Mouse (Mus musculus) thymus, adult 2 months (tissue): ENCODE results near the gene Ugt2a1. TPM values are rescaled to one million over a fixed set of nuclear protein-coding genes. Genes with fewer than 3 reads are reported as not detected.
"Not testable (repeated sequence)": the region's sequence is repeated elsewhere in the genome, so short reads cannot be mapped to it uniquely, and the experiment has no call there.

Experiments
- DNase-seq: peaks from one replicate; pipeline ENCODE4 v3.0.0; 2021
- H3K27ac ChIP-seq: fragments of 200-500 bp; 2 replicates; pipeline ENCODE4 v1.5.1; 2012; ENCODE audit warnings: low read length, control low read depth; ENCODE audit not compliant: control insufficient read depth, insufficient read depth
- H3K27me3 ChIP-seq: fragments of 200-500 bp; 2 replicates; pipeline ENCODE4 v1.6.1; 2012; ENCODE audit warnings: mild to moderate bottlenecking, low read length, moderate library complexity, mixed read lengths; ENCODE audit not compliant: control insufficient read depth, insufficient read depth
- H3K36me3 ChIP-seq: fragments of 200-500 bp; 2 replicates; pipeline ENCODE4 v1.6.1; 2012; ENCODE audit warnings: mild to moderate bottlenecking, low read length, moderate library complexity; ENCODE audit not compliant: control insufficient read depth, insufficient read depth
- H3K4me1 ChIP-seq: fragments of 200-500 bp; replicated peaks from 2 replicates; pipeline ENCODE4 v1.6.1; 2012; ENCODE audit warnings: low read length; ENCODE audit not compliant: control insufficient read depth, insufficient read depth
- H3K4me3 ChIP-seq: fragments of 200-500 bp; 2 replicates; pipeline ENCODE4 v1.5.1; 2012; ENCODE audit warnings: mild to moderate bottlenecking, low read length, control low read depth, moderate library complexity; ENCODE audit not compliant: control insufficient read depth, insufficient read depth
- CTCF ChIP-seq: fragments of 200-500 bp; IDR thresholded peaks from 2 replicates; pipeline ENCODE4 v1.5.1; 2012; ENCODE audit warnings: mild to moderate bottlenecking, control low read depth, low read length, moderate library complexity, borderline replicate concordance; ENCODE audit not compliant: control insufficient read depth, poor library complexity, insufficient read depth; ENCODE audit errors: extremely low read depth
- POLR2A ChIP-seq: fragments of 200-500 bp; IDR thresholded peaks from 2 replicates; pipeline ENCODE4 v1.6.1; 2012; ENCODE audit warnings: mild to moderate bottlenecking, low read length, control low read depth, moderate library complexity; ENCODE audit not compliant: control insufficient read depth, poor library complexity, insufficient read depth; ENCODE audit errors: extremely low read depth
- WGBS: fragments of 180-500 bp; shearing (Covaris S2); methylation state at CpG from one replicate; pipeline ENCODE4 v1.1.7; 2018; 5-methylcytosine and 5-hydroxymethylcytosine counted together
- polyA plus RNA-seq: library from polyadenylated mRNA; depleted of rRNA; stranded (reverse); fragments of >200 nt; gene quantifications from 2 replicates; pipeline ENCODE4 v1.2.3, GENCODE M21; 2012; rRNA removed

Gene Ugt2a1
- not detected in 2 replicates for polyA plus RNA-seq

DNA sequence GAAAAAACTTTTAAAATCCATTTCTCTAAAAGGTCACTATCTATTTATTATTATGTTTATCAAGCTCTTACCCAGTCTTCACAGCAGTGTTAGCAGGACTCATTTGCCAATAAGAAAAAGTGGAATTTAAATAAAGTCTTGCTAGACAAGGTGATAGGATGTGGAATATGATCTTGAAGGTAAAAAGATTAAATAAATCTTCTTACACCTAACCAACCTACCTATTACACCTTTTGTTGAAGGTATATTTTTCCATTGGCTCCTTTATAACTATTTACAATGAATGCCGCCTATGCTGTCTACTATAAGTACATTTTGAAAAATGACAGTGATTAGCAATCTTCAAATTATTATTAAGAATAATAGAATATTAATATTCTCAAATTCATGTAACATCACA lies at the start of gene Ugt2a1:
Gene Ugt2a1, minus strand, starts transcription at position 101 of the 400 bp plus-strand sequence.
- no peak within 1 kb of the TSS for H3K27ac ChIP-seq
- H3K36me3 ChIP-seq: no peaks in the 10 kb centered on the region
- no peak for DNase-seq
- no peak within 1 kb of the TSS for H3K4me3 ChIP-seq
- no peaks in the 10 kb centered on the region for H3K27me3 ChIP-seq
- no peak for TF ChIP-seq POLR2A
- TF ChIP-seq CTCF: no peak
- WGBS: 92% methylated on average over 1 of the region's 1 CpGs
- no peaks in the 10 kb centered on the region for H3K4me1 ChIP-seq

- no peak for DNase-seq
- no peaks in the 10 kb centered on the region for H3K36me3 ChIP-seq
- H3K27me3 ChIP-seq: no peaks in the 10 kb centered on the region
- no peak within 1 kb of the TSS for H3K4me3 ChIP-seq
- WGBS: 92% methylated on average over 2 of the region's 2 CpGs
- H3K4me1 ChIP-seq: no peaks in the 10 kb centered on the region
- TF ChIP-seq CTCF (no peak), POLR2A (no peak)
- H3K27ac ChIP-seq: no peak within 1 kb of the TSS
Measured at GRCm38 (mm10) chr5:87538111-87538510, 47.4 kb upstream of the Ugt2a1 start, which contains the start of gene Sult1b1. Sult1b1 (minus strand) TSS chr5:87538195.

- Histone ChIP-seq H3K36me3 (no peaks in the 10 kb centered on the region), H3K27ac (no peak overlapping the region), H3K4me1 (no peaks in the 10 kb centered on the region), H3K4me3 (no peak overlapping the region), H3K27me3 (no peaks in the 10 kb centered on the region)
- no peak for DNase-seq
- TF ChIP-seq CTCF (no peak), POLR2A (no peak)
- WGBS: 92% methylated on average over 4 of the region's 4 CpGs
Measured at GRCm38 (mm10) chr5:87535994-87536644, 45.4 kb upstream of the Ugt2a1 start.

GRCm38 (mm10) chr5:87532288-87532687 lies 41.6 kb upstream of the Ugt2a1 start:
- no peak for TF ChIP-seq CTCF
- TF ChIP-seq POLR2A: no peak
- no peaks in the 10 kb centered on the region for H3K27me3 ChIP-seq
- no peak for DNase-seq

GRCm38 (mm10) chr5:87523561-87523960 lies 32.9 kb upstream of the Ugt2a1 start:
- H3K4me3 ChIP-seq, H3K27ac ChIP-seq, H3K27me3 ChIP-seq, H3K36me3 ChIP-seq, DNase-seq, H3K4me1 ChIP-seq: not testable (repeated sequence)
- WGBS: 90% methylated on average over 2 of the region's 2 CpGs

More at GRCm38 (mm10) chr5:87532288-87532687, 41.6 kb upstream of the Ugt2a1 start:
- WGBS: 78% methylated on average over 2 of the region's 2 CpGs
- Histone ChIP-seq H3K27ac (no peak overlapping the region), H3K36me3 (no peaks in the 10 kb centered on the region), H3K4me3 (no peak overlapping the region), H3K4me1 (no peaks in the 10 kb centered on the region)

DNA sequence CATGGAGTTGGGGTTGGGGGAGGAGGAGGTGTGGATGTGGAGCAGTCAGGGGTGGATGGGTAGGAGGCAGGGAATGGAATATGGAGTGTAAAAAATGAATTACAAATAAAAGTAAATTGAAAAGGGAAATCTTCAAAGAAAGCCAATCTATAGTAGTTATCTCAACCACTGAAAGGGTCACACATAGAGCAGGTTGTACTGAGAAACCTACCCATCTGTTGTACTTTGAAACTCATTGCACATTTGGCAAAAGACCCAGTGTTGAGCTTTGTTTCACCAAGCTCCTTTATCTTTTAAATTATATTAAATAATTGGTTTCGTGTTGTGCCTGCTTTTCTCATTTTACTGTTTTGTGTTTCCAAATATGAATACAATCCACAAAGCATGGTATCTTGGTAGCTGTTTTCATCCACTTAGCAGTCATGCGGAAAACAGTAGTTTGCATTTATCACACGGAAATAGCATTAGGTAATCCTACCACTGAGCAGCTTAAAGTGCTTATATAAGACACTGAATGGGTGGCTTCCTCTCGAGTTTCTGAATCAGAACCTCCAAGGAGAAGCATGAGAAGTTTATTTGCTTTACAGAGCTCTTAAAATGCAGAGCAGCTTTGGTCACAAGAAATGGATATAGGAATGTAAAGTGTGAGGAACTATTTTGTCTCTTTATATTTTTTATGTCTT lies 15.2 kb upstream of the Ugt2a1 start:
- WGBS: 68% methylated on average over 4 of the region's 4 CpGs
- H3K4me3 ChIP-seq: no peak overlapping the region
- no peaks in the 10 kb centered on the region for H3K4me1 ChIP-seq
- H3K36me3 ChIP-seq: no peaks in the 10 kb centered on the region
- H3K27ac ChIP-seq: no peak overlapping the region
- TF ChIP-seq POLR2A: no peak
- no peak for TF ChIP-seq CTCF
- no peak for DNase-seq
- no peaks in the 10 kb centered on the region for H3K27me3 ChIP-seq
